Mouse (Mus musculus) C2C12 (cell line): ENCODE measurements around the gene Mdp1. TPM values are rescaled to one million over a fixed set of nuclear protein-coding genes. Genes with fewer than 3 reads are reported as not detected.

Source experiments
- H3K27me3 ChIP-seq: one replicate; pipeline ENCODE4 v1.6.1; 2011; ENCODE audit not compliant: control insufficient read depth, insufficient read depth, insufficient read length
- H3K36me3 ChIP-seq: one replicate; pipeline ENCODE4 v1.6.1; 2011; ENCODE audit not compliant: control insufficient read depth, insufficient read depth
- H3K4me3 ChIP-seq: one replicate; pipeline ENCODE4 v1.5.1; 2011; ENCODE audit warnings: mild to moderate bottlenecking, control low read depth; ENCODE audit not compliant: poor library complexity, insufficient read depth, severe bottlenecking
- H3K79me2 ChIP-seq: one replicate; pipeline ENCODE4 v1.6.1; 2011; ENCODE audit not compliant: control insufficient read depth, insufficient read depth
- H3K79me3 ChIP-seq: one replicate; pipeline ENCODE4 v1.6.1; 2011; ENCODE audit warnings: low read depth, control low read depth
- H3ac ChIP-seq: one replicate; pipeline ENCODE3; 2011; ENCODE audit warnings: low read depth; ENCODE audit not compliant: control insufficient read depth, insufficient read length
- CEBPB ChIP-seq: IDR thresholded peaks from one replicate; pipeline ENCODE4 v1.6.1; 2011; ENCODE audit warnings: low read depth, mild to moderate bottlenecking, control low read depth, moderate library complexity
- CTCF ChIP-seq: IDR thresholded peaks from one replicate; pipeline ENCODE4 v1.5.1; 2011; ENCODE audit not compliant: control insufficient read depth, insufficient read depth, insufficient read length
- FOSL1 ChIP-seq: IDR thresholded peaks from one replicate; pipeline ENCODE4 v1.8.0; 2011; ENCODE audit warnings: mild to moderate bottlenecking, low read length; ENCODE audit not compliant: poor library complexity, insufficient read depth, severe bottlenecking
- MAX ChIP-seq: IDR thresholded peaks from one replicate; pipeline ENCODE4 v1.6.1; 2011; ENCODE audit warnings: mild to moderate bottlenecking, control low read depth
- MYOD1 ChIP-seq: IDR thresholded peaks from one replicate; pipeline ENCODE4 v1.6.1; 2011; ENCODE audit warnings: low read depth; ENCODE audit not compliant: control insufficient read depth, insufficient read length
- MYOG ChIP-seq: IDR thresholded peaks from one replicate; pipeline ENCODE4 v1.6.1; 2011; ENCODE audit not compliant: control insufficient read depth, insufficient read length; ENCODE audit errors: extremely low read depth
- USF1 ChIP-seq: IDR thresholded peaks from one replicate; pipeline ENCODE4 v1.6.1; 2011; ENCODE audit warnings: low read depth, mild to moderate bottlenecking, control low read depth, moderate library complexity
- polyA plus RNA-seq: library from polyadenylated mRNA; unstranded; fragments of >200 nt; fragmentation: generic; extraction: Trizol; gene quantifications from one replicate; pipeline ENCODE4 v1.2.1, GENCODE M21; 2012; ENCODE audit warnings: missing spikeins

Gene Mdp1
- polyA plus RNA-seq, 1 experiment: 16.5 TPM

- no peaks in the 10 kb centered on the region for H3K27me3 ChIP-seq
- H3K36me3 ChIP-seq: peaks cover 81% of the 10 kb centered on the region
- no peak overlapping the region for H3K4me3 ChIP-seq
- no peak overlapping the region for H3ac ChIP-seq
- TF ChIP-seq MYOG (no peak), USF1 (no peak), MAX (no peak), FOSL1 (no peak), CEBPB (no peak), MYOD1 (no peak), CTCF (no peak)
- peaks cover 3% of the 10 kb centered on the region for H3K79me2 ChIP-seq
- H3K79me3 ChIP-seq: no peaks in the 10 kb centered on the region
Observed at GRCm38 (mm10) chr14:55628077-55628827, 32.1 kb downstream of the Mdp1 start.

GRCm38 (mm10) chr14:55618486-55619195 lies 41.7 kb downstream of the Mdp1 start:
- no peaks in the 10 kb centered on the region for H3K79me2 ChIP-seq
- no peaks in the 10 kb centered on the region for H3K27me3 ChIP-seq
- TF ChIP-seq MYOD1 (no peak), USF1 (no peak), FOSL1 (no peak), MAX (no peak), CTCF (no peak)
- H3K4me3 ChIP-seq: no peak overlapping the region
- no peaks in the 10 kb centered on the region for H3K36me3 ChIP-seq
- H3K79me3 ChIP-seq: no peaks in the 10 kb centered on the region
- no peak overlapping the region for H3ac ChIP-seq

GRCm38 (mm10) chr14:55617822-55618221 lies 42.5 kb downstream of the Mdp1 start, which contains the start of gene Rec8:
Rec8 (plus strand) TSS chr14:55618037.
- no peak within 1 kb of the TSS for H3ac ChIP-seq
- H3K36me3 ChIP-seq: no peaks in the 10 kb centered on the region
- TF ChIP-seq USF1 (no peak), MAX (no peak), CTCF (no peak), MYOD1 (no peak), MYOG (no peak), CEBPB (no peak), FOSL1 (no peak)
- H3K27me3 ChIP-seq: no peaks in the 10 kb centered on the region
- H3K79me3 ChIP-seq: no peaks in the 10 kb centered on the region
- no peak within 1 kb of the TSS for H3K4me3 ChIP-seq
- H3K79me2 ChIP-seq: no peaks in the 10 kb centered on the region

GRCm38 (mm10) chr14:55616844-55617243 lies 43.5 kb downstream of the Mdp1 start:
- no peaks in the 10 kb centered on the region for H3K36me3 ChIP-seq
- H3ac ChIP-seq: no peak overlapping the region
- no peaks in the 10 kb centered on the region for H3K79me3 ChIP-seq
- H3K79me2 ChIP-seq: no peaks in the 10 kb centered on the region
- H3K4me3 ChIP-seq: no peak overlapping the region
- H3K27me3 ChIP-seq: no peaks in the 10 kb centered on the region
- no peak for TF ChIP-seq MYOG
- TF ChIP-seq CTCF: no peak
- no peak for TF ChIP-seq FOSL1
- TF ChIP-seq CEBPB: no peak
- TF ChIP-seq USF1: no peak
- TF ChIP-seq MYOD1: no peak
- no peak for TF ChIP-seq MAX

- H3K79me3 ChIP-seq: no peaks in the 10 kb centered on the region
- no peaks in the 10 kb centered on the region for H3K27me3 ChIP-seq
- H3K4me3 ChIP-seq: no peak overlapping the region
- H3K36me3 ChIP-seq: no peaks in the 10 kb centered on the region
- no peaks in the 10 kb centered on the region for H3K79me2 ChIP-seq
- TF ChIP-seq CEBPB: no peak
- no peak for TF ChIP-seq MYOG
- no peak for TF ChIP-seq MAX
- TF ChIP-seq CTCF: no peak
- TF ChIP-seq MYOD1: no peak
- no peak for TF ChIP-seq USF1
- no peak for TF ChIP-seq FOSL1
- no peak overlapping the region for H3ac ChIP-seq
Observed at GRCm38 (mm10) chr14:55615876-55616275, 44.4 kb downstream of the Mdp1 start.
